Mouse (Mus musculus): Measurements from ENCODE around the gene Nxph1. TPM values are rescaled to one million over a fixed set of nuclear protein-coding genes. Genes with fewer than 3 reads are reported as not detected.

The Nxph1 gene
- total and polyA plus RNA-seq, 3 experiments, result not detected

- Histone ChIP-seq H3K79me2 (ENCODE audit: control insufficient read depth, insufficient read depth, low read length, poor library complexity) (no peaks in the 10 kb centered on the region), H3K4me1 (ENCODE audit: control insufficient read depth in 1 of 2, insufficient read depth in 2 of 2, low read length in 2 of 2) (no peaks in the 10 kb centered on the region), H3K9ac (ENCODE audit: control insufficient read depth, low read depth, low read length, poor library complexity, severe bottlenecking) (no peak overlapping the region), H3K27me3 (ENCODE audit: control insufficient read depth in 1 of 2, insufficient read depth in 2 of 2, low read length in 2 of 2) (peaks cover 0 to 2% of the 10 kb centered on the region in 2 experiments; a peak in 2 of 4 replicates), H3K27ac (ENCODE audit: control insufficient read depth, low read depth, low read length) (no peak overlapping the region), H3K36me3 (ENCODE audit: control insufficient read depth in 1 of 2, insufficient read depth in 2 of 2, low read length in 2 of 2) (no peaks in the 10 kb centered on the region), H3K4me3 (ENCODE audit: control insufficient read depth in 1 of 2, insufficient read depth in 1 of 2, low read depth in 2 of 2, low read length in 2 of 2) (no peak overlapping the region), H3K9me3 (replicated peaks; ENCODE audit: insufficient read depth, low read length) (no peaks in the 10 kb centered on the region)
- TF ChIP-seq MYB (IDR thresholded peaks at IDR 0.05; ENCODE audit: low read depth, low read length) (no peak), TBP (IDR thresholded peaks at IDR 0.05; ENCODE audit: low read depth, low read length) (no peak), ZC3H11A (IDR thresholded peaks at IDR 0.05; ENCODE audit: low read depth, low read length) (no peak), EP300 (IDR thresholded peaks at IDR 0.05; ENCODE audit: low read depth in 1 of 2, low read length in 2 of 2) (no peak), BHLHE40 (IDR thresholded peaks at IDR 0.05; ENCODE audit: borderline replicate concordance, low read depth, low read length) (no peak), TCF12 (IDR thresholded peaks at IDR 0.05; ENCODE audit: low read depth, low read length) (no peak), ZMIZ1 (IDR thresholded peaks at IDR 0.05; ENCODE audit: low read depth, low read length) (no peak), MYC (IDR thresholded peaks at IDR 0.05; ENCODE audit: low read depth, low read length) (no peak), NRF1 (IDR thresholded peaks at IDR 0.05; ENCODE audit: insufficient read depth, low read depth, low read length, poor library complexity, severe bottlenecking) (no peak)
- DNase-seq (ENCODE audit: low read depth, low spot score), result no peak
Measured at GRCm38 (mm10) chr6:9220724-9221453, 272.7 kb downstream of the Nxph1 start.

- Histone ChIP-seq H3K9ac (ENCODE audit: control insufficient read depth, low read depth, low read length, poor library complexity, severe bottlenecking) (no peak overlapping the region), H3K36me3 (ENCODE audit: control insufficient read depth in 1 of 2, insufficient read depth in 2 of 2, low read length in 2 of 2) (no peaks in the 10 kb centered on the region), H3K79me2 (ENCODE audit: control insufficient read depth, insufficient read depth, low read length, poor library complexity) (no peaks in the 10 kb centered on the region), H3K4me3 (ENCODE audit: control insufficient read depth in 1 of 2, insufficient read depth in 1 of 2, low read depth in 2 of 2, low read length in 2 of 2) (no peak overlapping the region), H3K27me3 (ENCODE audit: control insufficient read depth in 1 of 2, insufficient read depth in 2 of 2, low read length in 2 of 2) (no peaks in the 10 kb centered on the region), H3K27ac (ENCODE audit: control insufficient read depth, low read depth, low read length) (no peak overlapping the region), H3K9me3 (replicated peaks; ENCODE audit: insufficient read depth, low read length) (no peaks in the 10 kb centered on the region), H3K4me1 (ENCODE audit: control insufficient read depth in 1 of 2, insufficient read depth in 2 of 2, low read length in 2 of 2) (no peaks in the 10 kb centered on the region)
- DNase-seq (ENCODE audit: low read depth, low spot score), result peak; percentile 32
- peak; percentile 37 for TF ChIP-seq SMC3 (IDR thresholded peaks at IDR 0.05; ENCODE audit: low read depth, low read length)
- no peak for TF ChIP-seq MEF2A (IDR thresholded peaks at IDR 0.05; ENCODE audit: extremely low read depth, insufficient replicate concordance, low read depth, low read length, poor library complexity, severe bottlenecking)
- TF ChIP-seq RAD21 (IDR thresholded peaks at IDR 0.05; ENCODE audit: low read depth, low read length), result peak; percentile 3
- TF ChIP-seq CTCF (IDR thresholded peaks at IDR 0.05 in 2 of 3, conservative IDR thresholded peaks at IDR 0.05 in 1 of 3; ENCODE audit: control insufficient read depth in 1 of 3, insufficient read depth in 1 of 3, low read depth in 2 of 3, low read length in 3 of 3, poor library complexity in 1 of 3, severe bottlenecking in 1 of 3), result peak in 2 of 3 experiments; percentile 17 to 34; a peak in 2 of 6 replicates
Measured at GRCm38 (mm10) chr6:9234802-9235201, 286.6 kb downstream of the Nxph1 start.

DNA sequence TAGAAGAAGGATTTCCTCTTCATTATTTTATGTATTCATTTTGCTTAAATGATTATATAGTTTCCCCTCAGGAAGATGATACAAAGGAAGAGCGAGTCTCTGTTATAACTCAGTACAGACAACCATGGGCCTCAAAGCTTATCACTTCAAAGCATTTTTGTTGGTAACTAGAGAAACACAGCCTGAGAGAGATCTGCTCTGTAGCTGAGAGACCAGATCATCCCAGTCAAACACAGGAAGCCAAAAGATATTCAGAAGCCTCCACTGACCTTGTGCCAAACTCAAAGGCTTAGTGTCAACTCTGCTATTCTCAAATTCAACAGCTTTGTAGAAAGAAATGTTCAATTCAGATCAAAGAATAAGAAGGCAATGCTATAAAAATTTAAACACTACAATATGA is 319.8 kb downstream of the Nxph1 start:
- H3K27ac ChIP-seq (ENCODE audit: control insufficient read depth, low read depth, low read length), result no peak overlapping the region
- no peaks in the 10 kb centered on the region for H3K36me3 ChIP-seq (ENCODE audit: control insufficient read depth in 1 of 2, insufficient read depth in 2 of 2, low read length in 2 of 2)
- no peaks in the 10 kb centered on the region for H3K27me3 ChIP-seq (ENCODE audit: control insufficient read depth in 1 of 2, insufficient read depth in 2 of 2, low read length in 2 of 2)
- H3K9me3 ChIP-seq (replicated peaks; ENCODE audit: insufficient read depth, low read length), result no peaks in the 10 kb centered on the region
- no peaks in the 10 kb centered on the region for H3K4me1 ChIP-seq (ENCODE audit: control insufficient read depth in 1 of 2, insufficient read depth in 2 of 2, low read length in 2 of 2)
- no peak overlapping the region for H3K9ac ChIP-seq (ENCODE audit: control insufficient read depth, low read depth, low read length, poor library complexity, severe bottlenecking)
- no peak overlapping the region for H3K4me3 ChIP-seq (ENCODE audit: control insufficient read depth in 1 of 2, insufficient read depth in 1 of 2, low read depth in 2 of 2, low read length in 2 of 2)
- H3K79me2 ChIP-seq (ENCODE audit: control insufficient read depth, insufficient read depth, low read length, poor library complexity), result no peaks in the 10 kb centered on the region
- no peak for DNase-seq (ENCODE audit: low read depth, low spot score)
- TF ChIP-seq MAX (IDR thresholded peaks at IDR 0.05; ENCODE audit: low read length), result no peak
- no peak for TF ChIP-seq CHD1 (IDR thresholded peaks at IDR 0.05; ENCODE audit: low read depth, low read length)
- no peak for TF ChIP-seq E2F4 (IDR thresholded peaks at IDR 0.05; ENCODE audit: borderline replicate concordance, low read depth, low read length)
- TF ChIP-seq POLR2AphosphoS2 (IDR thresholded peaks at IDR 0.05; ENCODE audit: low read length), result no peak
- no peak for TF ChIP-seq ZMIZ1 (IDR thresholded peaks at IDR 0.05; ENCODE audit: low read depth, low read length)
- TF ChIP-seq ETS1 (IDR thresholded peaks at IDR 0.05; ENCODE audit: low read depth, low read length), result no peak
- no peak for TF ChIP-seq GABPA (IDR thresholded peaks at IDR 0.05; ENCODE audit: low read depth, low read length)
- no peak for TF ChIP-seq RCOR1 (IDR thresholded peaks at IDR 0.05; ENCODE audit: low read depth, low read length)
- no peak for TF ChIP-seq GATA1 (IDR thresholded peaks at IDR 0.05; ENCODE audit: low read depth, low read length)
- no peak for TF ChIP-seq ZNF384 (IDR thresholded peaks at IDR 0.05; ENCODE audit: low read depth, low read length)
- TF ChIP-seq MYB (IDR thresholded peaks at IDR 0.05; ENCODE audit: low read depth, low read length), result no peak
- TF ChIP-seq CHD2 (IDR thresholded peaks at IDR 0.05; ENCODE audit: low read length), result no peak
- TF ChIP-seq BHLHE40 (IDR thresholded peaks at IDR 0.05; ENCODE audit: borderline replicate concordance, low read depth, low read length), result no peak
- TF ChIP-seq MEF2A (IDR thresholded peaks at IDR 0.05; ENCODE audit: extremely low read depth, insufficient replicate concordance, low read depth, low read length, poor library complexity, severe bottlenecking), result no peak
- no peak for TF ChIP-seq TAL1 (IDR thresholded peaks at IDR 0.05; ENCODE audit: low read length)
- no peak for TF ChIP-seq EP300 (IDR thresholded peaks at IDR 0.05; ENCODE audit: low read depth in 1 of 2, low read length in 2 of 2)
- TF ChIP-seq NRF1 (IDR thresholded peaks at IDR 0.05; ENCODE audit: insufficient read depth, low read depth, low read length, poor library complexity, severe bottlenecking), result no peak

All from MEL (cell line).